Mouse (Mus musculus) 3T3-L1 (cell line): ENCODE measurements around the gene Cacng1.

Experiments used
- DNase-seq: peaks from one replicate; pipeline ENCODE4 v3.0.0-alpha.2; 2015; ENCODE audit warnings: low read depth, low spot score

Gene Cacng1

DNA sequence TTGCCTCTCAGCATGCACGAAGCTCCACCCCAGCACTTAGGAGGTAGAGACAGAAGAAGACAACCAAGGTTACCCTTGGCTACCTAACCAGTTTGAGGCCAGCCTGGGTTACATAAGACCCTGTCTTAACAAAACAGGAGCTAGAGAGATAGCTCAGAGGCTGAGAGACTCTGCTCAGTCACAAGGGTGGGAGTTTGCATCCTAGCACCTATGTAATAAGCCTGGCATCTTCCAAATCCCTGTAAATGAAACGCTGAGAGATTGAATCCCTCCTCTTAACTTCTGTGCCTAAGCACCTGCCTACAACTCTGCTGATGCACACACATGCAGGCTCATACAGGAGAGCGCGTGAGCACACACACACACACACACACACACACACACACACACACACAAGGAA lies 55.9 kb downstream of the Cacng1 start:
- DNase-seq, result no peak

DNA sequence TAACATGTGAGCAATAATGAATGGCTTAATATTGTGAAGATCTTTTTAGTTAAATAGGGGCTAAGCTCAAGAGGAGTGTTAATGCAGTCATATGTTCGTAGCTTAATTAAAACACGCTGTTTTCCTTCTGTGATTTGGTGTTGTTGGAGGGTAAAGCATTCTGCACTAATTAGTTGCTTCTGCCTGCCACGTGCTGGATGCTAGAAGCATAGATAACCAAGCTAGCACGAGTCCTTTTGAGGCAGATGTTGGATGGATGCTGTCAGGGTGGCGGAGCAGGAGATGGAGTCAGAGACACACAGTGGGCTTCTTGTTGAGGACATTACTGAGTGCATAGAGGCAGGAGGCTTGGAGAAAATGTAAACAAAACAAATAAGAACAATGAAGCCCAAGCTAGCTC lies 59.2 kb downstream of the Cacng1 start:
- DNase-seq, result no peak

DNA sequence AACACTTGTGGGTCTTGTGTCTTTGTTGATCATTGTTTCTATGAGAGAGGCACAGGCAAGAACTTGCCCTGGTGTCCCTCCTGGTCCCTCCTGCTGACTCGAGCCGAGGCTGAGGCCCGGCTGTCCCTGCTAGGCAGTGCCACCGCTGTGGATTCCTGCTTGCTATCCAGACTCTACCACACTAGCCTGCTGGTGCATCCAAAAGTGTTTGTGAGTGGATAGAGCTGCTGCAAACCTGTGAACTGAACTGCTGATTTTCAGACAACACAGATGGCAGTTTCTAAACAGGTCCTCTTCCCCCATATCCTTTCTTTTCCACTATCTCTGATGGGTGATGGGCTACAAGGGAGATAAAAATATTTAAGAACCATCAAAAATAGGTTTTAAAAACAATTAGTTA lies 60.8 kb downstream of the Cacng1 start:
- no peak for DNase-seq
